Mouse (Mus musculus) monocyte, adult 5-6 weeks (primary cell): ENCODE results near the gene Frzb. TPM values are rescaled to one million over a fixed set of nuclear protein-coding genes. Genes with fewer than 3 reads are reported as not detected.

Experiments used
- ATAC-seq: fragments of 153-309, 156-312 bp; replicated peaks from 2 replicates; pipeline ENCODE4 v1.8.0; 2017; ENCODE audit warnings: mild to moderate bottlenecking; ENCODE audit not compliant: low TSS enrichment, insufficient number of reproducible peaks, severe bottlenecking, poor library complexity, low FRiP score
- total RNA-seq: library from RNA; stranded (forward); fragments of 200-1000, 200-491, 200-594 nt; gene quantifications from 3 replicates; pipeline ENCODE4 v1.2.3, GENCODE M21; 2017

Frzb gene
- total RNA-seq, 1 experiment from 2014 or later, result not detected

- no peak for ATAC-seq
Observed at GRCm38 (mm10) chr2:80371458-80371857, 76.0 kb downstream of the Frzb start.

Other genes with a start within 250 kb of the Frzb start
- gene Prdx6b, start 155.2 kb downstream of the Frzb start, total RNA-seq, result 0.32 TPM in 1 of 3 replicates, not detected in the others
- 65.8 to 92.3 TPM (median 76.7 TPM) in 3 replicates for gene Dnajc10, start 132.2 kb downstream of the Frzb start, total RNA-seq
- gene Nckap1, start 133.8 kb upstream of the Frzb start, total RNA-seq, result 3.9 to 7.5 TPM (median 5.4 TPM) in 3 replicates
- gene Dusp19, start 169.4 kb upstream of the Frzb start, total RNA-seq, result 0.95 to 8.0 TPM (median 4.7 TPM) in 3 replicates
- 17.7 to 27.2 TPM (median 21.5 TPM) in 3 replicates for gene Nup35, start 169.6 kb upstream of the Frzb start, total RNA-seq